Comparison of ENCODE assay signal across 8 mouse cellular contexts in genomic region chr9:56638226-56638905, GRCm38 (mm10).
DNase-seq lines count a peak whose midpoint lies in the region; ATAC-seq and TF ChIP-seq lines count a peak whose summit lies in the region.
"Had no signal": no experiment of that assay in that cellular context is flagged by ENCODE, and none has a peak within 500 bp of the region (broad histone marks: within the 10 kb centered on the region; RNA-seq: fewer than 3 reads in every experiment).

No protein-coding gene starts in this region.

- H3K4me2 ChIP-seq in kidney, postnatal 0 days (ENCODE audit: low read length), result no peak overlapping the region
- no peak overlapping the region for H3K4me2 ChIP-seq in neural tube, embryonic 15.5 days

- H3K36me3 ChIP-seq in kidney, postnatal 0 days (ENCODE audit: insufficient read depth, low read length), result no peaks in the 10 kb centered on the region
- no peaks in the 10 kb centered on the region for H3K36me3 ChIP-seq in neural tube, embryonic 15.5 days
- H3K36me3 ChIP-seq: lung, embryonic 15.5 days had no signal

- peak; percentile 71 for DNase-seq in kidney, postnatal 0 days (ENCODE audit: low spot score)
- no peak for DNase-seq in kidney, adult 11 months
- DNase-seq in MN1 (ENCODE audit: low spot score), result peak; percentile 57
- DNase-seq in embryo, embryonic 10.5 days (ENCODE audit: low spot score), result peak; percentile 74
- DNase-seq in urinary bladder, adult 18-20 months (ENCODE audit: low spot score in 2 of 2), result no peak
- DNase-seq in testis, postnatal 14 days (ENCODE audit: low spot score), result no peak

- no peaks in the 10 kb centered on the region for H3K9me3 ChIP-seq in kidney, postnatal 0 days (replicated peaks; ENCODE audit: low read length)
- H3K9me3 ChIP-seq in neural tube, embryonic 15.5 days (replicated peaks), result no peaks in the 10 kb centered on the region
- H3K9me3 ChIP-seq: lung, embryonic 15.5 days had no signal

- ATAC-seq in kidney, postnatal 0 days (replicated peaks; ENCODE audit: low FRiP score, low read depth), result no peak
- no peak for ATAC-seq in neural tube, embryonic 15.5 days (ENCODE audit: low FRiP score)

- no peak overlapping the region for H3K9ac ChIP-seq in kidney, postnatal 0 days (ENCODE audit: low read depth, low read length)
- H3K9ac ChIP-seq in neural tube, embryonic 15.5 days (replicated peaks), result no peak overlapping the region
- H3K9ac ChIP-seq: lung, embryonic 15.5 days had no signal

- TF ChIP-seq CTCF in kidney, postnatal 0 days (IDR thresholded peaks at IDR 0.05; ENCODE audit: low read depth), result peak; percentile 70

- no peak overlapping the region for H3K27ac ChIP-seq in kidney, postnatal 0 days
- 0 out of 2 replicates have a peak overlapping the region, but pooled peaks have one; percentile 29 for H3K27ac ChIP-seq in neural tube, embryonic 15.5 days (replicated peaks)
- H3K27ac ChIP-seq: lung, embryonic 15.5 days had no signal

- H3K4me1 ChIP-seq in kidney, postnatal 0 days (replicated peaks; ENCODE audit: insufficient read depth, low read length), result peaks cover 7% of the 10 kb centered on the region
- peaks cover 68% of the 10 kb centered on the region for H3K4me1 ChIP-seq in neural tube, embryonic 15.5 days

- H3K27me3 ChIP-seq in kidney, postnatal 0 days (ENCODE audit: insufficient read depth, low read length), result peaks cover 9% of the 10 kb centered on the region; the same call in 1 of the 2 replicates
- peaks cover 5% of the 10 kb centered on the region; the same call in 1 of the 2 replicates for H3K27me3 ChIP-seq in neural tube, embryonic 15.5 days (replicated peaks)

- 61% methylated on average over 8 of the region's 8 CpGs for WGBS in kidney, postnatal 0 days
- 50% methylated on average over 8 of the region's 8 CpGs for WGBS in neural tube, embryonic 15.5 days

- H3K4me3 ChIP-seq in kidney, postnatal 0 days (replicated peaks; ENCODE audit: low read depth, low read length), result no peak overlapping the region
- no peak overlapping the region for H3K4me3 ChIP-seq in neural tube, embryonic 15.5 days (replicated peaks)
- H3K4me3 ChIP-seq: lung, embryonic 15.5 days had no signal

Comparison
In these comparisons a context has a peak if more than half of its experiments do, and no peak if none do; other contexts are left out.
1. DNase-seq: peak in kidney, postnatal 0 days (single experiment), MN1 (single experiment) and embryo, embryonic 10.5 days (single experiment); none in kidney, adult 11 months (single experiment), urinary bladder, adult 18-20 months (0 of 2) and testis, postnatal 14 days (single experiment).